Mouse (Mus musculus): ENCODE measurements around the gene Erg.
A peak's percentile ranks its signal among the peaks of the same experiment; 100 is the strongest.

Gene Erg

DNA sequence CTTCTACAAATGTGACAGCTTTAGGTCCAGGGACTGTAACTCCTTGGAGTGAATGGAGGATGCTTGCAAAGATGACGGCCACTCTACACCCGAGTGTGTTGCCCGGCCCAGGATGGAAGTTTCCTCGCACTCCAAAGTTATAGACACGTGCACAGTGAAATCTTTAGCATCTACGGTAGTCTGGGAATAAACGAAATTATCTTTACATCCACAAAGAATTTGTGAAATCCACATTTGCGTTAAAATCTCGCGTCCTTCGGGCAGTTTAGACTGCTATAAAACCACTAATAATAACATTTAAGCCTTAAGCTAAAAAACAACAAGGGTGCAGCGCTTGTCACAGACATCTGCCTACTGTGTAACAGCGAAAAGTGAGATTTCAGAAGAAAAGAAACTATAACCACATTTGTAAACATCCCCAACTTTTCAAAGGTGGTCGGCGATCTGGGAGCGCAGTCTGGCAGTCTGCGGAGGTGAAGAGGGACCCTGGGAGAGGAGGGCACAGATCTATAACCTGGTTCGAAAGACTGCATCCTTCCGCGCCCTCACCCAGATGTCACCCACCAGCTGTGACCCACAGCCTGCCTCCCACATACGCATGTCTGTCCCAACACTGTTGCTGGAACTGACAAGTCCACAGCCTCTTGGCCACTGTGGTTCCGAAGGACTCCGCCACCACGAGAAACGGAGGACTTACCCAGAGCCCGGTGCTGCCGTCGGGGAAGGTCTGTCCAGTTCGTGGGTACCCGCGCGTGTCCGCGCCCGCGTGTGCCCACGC is 1.5 kb downstream of the Erg start:
- DNase-seq (ENCODE audit: low spot score), result no peak

DNA sequence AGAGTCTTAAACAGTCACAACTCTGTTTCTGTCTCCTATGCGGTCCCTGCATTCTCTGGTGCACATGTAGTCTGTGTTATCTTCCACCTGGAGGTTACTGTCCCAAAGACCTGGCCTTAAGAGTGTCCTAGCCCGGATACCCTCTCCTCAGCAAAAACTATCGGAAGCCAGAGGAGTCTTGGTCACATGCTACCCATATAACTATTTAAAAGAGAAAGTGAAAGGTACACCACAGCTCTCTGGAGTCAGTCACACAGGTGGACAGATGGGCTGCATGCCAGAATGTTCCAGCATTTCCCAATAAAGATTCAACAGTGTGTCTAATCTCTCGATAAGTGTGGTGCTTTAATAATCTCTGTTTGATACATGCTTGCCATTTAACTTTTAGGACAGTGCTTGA is 7.1 kb downstream of the Erg start:
- DNase-seq (ENCODE audit: low spot score), result no peak

DNA sequence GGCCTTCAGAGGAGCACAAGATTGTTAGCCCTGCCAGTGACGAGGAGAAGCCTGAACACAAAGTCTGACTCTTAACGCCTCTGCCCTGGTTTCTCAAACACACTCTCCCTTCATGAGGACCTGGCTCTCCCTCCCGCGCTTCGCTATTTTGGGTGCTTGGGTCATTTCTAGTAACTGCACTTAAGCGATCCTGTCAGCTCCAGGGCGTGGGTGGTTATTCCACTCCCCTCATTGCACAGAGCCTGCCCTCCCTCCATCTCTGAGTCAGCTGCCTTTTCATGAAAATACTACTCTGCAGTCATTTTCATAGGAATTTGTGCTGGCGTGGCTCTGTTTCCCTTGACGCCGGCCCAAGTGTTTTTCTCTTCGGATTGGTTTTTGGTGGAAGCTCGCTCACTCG is 13.2 kb downstream of the Erg start:
- peak; percentile 14 for DNase-seq (ENCODE audit: low spot score)

DNA sequence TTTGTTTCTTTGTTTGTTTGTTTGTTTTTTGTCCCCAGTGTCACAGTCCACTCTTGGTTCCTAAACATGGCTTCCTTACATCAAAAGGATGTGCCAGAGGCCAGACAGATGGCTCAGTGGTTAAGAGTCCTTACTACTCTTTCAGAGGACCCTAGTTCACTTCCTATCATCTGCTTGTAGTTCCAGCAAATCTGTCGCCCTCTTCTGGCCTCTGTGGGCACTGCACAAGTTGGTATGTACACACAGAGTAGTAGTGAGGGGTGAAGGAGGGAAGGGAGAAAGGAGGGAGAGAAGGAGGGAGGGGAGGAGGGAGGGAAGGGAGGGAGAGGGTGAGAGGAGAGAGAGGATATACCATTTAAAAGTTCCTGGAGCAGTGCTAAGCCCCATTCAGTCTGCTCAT is 15.8 kb downstream of the Erg start:
- no peak for DNase-seq (ENCODE audit: low spot score)

- no peak for DNase-seq (ENCODE audit: low spot score)
These were observed 29.6 kb downstream of the Erg start for GRCm38 (mm10) chr16:95556834-95557233.

- DNase-seq (ENCODE audit: low spot score), result no peak
These were observed 33.3 kb downstream of the Erg start for GRCm38 (mm10) chr16:95553136-95553535.

DNA sequence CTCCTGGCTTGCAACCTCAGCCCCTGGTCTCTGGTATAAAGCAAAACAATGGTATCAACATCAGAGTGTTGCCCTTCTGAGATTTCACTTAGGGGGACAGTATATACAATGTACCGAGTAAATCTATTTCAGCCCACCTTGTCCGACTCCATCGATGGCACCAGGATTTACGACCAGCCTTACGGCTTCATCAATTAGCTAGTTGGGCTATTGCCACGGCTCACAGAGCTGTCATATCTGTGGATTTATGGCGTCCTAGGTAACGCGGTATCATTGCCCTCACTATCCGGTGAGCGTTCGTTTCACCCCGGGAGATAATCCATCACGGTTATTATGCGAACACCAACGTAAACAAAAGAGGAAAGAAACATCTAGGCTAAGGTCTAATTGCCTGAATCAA is 33.9 kb downstream of the Erg start:
- DNase-seq (ENCODE audit: low spot score), result no peak

- DNase-seq (ENCODE audit: low spot score), result no peak
These were observed 35.9 kb downstream of the Erg start for GRCm38 (mm10) chr16:95550496-95550895.

DNA sequence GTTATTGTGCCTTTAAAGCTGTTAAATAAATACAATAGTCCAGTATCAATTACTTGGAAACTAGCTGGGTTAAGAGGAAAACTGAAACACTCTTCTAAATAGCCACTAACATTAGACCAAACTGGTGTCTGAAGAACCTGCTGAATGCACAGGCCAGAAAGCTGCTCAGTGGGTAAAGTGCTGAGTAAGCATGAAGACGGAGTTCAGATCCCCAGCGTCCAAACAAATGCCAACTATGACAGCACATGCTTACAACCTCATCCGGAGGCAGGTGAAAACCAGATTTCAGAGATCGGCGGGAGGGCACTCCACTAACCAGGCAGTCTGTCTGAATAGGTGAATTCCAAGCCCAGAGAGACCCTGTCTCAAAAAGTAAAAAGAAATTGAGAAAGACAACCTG is 41.6 kb downstream of the Erg start:
- DNase-seq (ENCODE audit: low spot score), result no peak

- DNase-seq (ENCODE audit: low spot score), result no peak
These were observed 42.9 kb downstream of the Erg start for GRCm38 (mm10) chr16:95543471-95543870.

DNA sequence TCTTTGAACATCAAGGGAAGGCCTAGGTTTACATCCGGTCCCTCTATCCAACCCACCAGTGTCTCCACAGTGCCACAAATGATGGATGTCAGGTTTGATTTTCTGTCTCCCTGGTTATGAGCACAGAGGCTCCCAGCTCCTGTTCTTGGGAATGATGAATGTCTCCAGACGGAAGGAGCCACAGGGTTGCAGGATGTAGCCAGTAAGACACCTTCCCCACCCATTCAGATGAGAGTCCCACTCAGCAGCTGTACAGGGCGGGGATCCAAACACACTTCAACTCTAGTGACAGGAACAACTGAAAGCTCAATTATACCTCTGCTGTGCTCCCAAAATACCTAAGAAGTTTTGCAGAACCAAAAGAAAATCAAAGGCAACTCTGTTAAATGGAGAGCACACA is 51.2 kb downstream of the Erg start:
- DNase-seq (ENCODE audit: low spot score), result no peak

GRCm38 (mm10) chr16:95532387-95533077 is 53.9 kb downstream of the Erg start:
- no peak for DNase-seq (ENCODE audit: low spot score)

DNA sequence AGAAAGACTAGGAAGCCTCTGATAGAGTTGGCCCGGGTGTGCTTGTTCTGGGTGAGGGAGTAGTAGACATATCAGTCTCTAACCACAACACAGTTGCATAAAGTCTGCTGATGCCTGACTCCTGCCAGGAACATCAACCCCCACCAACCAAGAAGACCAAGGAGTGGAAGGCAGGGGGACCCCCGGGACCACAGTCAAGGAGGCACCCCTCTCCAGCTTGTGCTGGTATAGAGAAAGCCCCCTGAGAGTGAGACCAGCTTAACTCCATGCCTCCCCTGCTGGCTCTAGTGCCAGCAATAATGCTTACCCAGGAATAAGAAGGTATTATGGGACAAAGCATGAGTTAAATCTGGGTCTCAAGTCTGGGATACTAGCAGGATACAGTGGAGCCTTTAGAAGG is 58.8 kb downstream of the Erg start:
- DNase-seq (ENCODE audit: low spot score), result no peak

DNA sequence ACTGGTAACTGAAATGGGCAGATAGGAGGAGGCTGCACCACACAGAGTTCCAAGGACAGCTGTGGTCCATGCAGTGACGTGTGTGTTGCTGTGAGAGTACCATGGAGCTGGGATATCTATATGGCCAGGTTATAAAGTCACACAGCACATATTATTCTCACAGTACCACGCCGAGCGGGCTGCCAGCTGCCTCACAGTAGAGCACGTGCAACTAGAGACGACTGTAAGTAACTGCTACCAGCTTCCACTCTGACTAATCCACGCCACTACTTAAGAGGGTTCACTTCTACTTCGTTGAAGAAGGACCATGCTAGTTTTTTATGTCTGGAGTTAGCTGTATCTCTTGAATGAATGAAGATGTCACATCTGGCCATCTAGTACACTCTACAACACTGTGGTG is 66.9 kb downstream of the Erg start:
- no peak for DNase-seq (ENCODE audit: low spot score)

- DNase-seq (ENCODE audit: low spot score), result no peak
These were observed 80.3 kb downstream of the Erg start for GRCm38 (mm10) chr16:95506051-95506450.

DNA sequence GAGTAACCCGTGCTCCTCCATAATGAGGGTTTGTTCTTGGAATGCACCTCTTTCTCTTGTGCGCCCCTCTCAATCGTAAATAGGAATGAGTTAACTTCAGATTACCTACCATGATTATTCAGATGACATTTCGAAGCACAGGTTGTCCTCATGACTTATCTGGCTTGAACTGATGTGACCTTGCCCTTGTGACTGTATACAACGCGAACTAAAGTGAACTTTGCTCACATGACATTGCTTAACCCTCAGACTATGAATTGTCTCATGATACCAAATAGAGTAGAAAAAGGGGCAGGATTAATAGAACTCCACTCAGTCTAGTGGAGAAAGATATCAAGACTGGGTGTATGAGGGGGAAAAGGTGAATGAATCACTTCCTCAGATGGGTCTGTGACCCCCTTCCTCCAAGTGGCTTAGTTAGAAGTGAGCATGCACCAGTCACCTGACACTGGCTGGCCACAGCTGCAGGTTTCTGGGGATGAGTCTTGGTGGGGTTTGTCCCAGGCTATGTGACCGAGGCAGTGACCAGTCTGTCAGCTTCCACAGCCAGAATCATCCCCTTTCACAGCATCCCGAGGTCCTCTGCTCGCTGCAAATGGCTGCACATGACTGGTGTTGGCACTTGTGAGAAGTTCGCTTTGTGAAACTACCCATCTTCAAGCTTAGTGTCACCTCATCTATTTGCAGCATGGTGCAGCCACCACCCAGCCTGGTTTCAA is 89.7 kb downstream of the Erg start:
- DNase-seq (ENCODE audit: low spot score), result no peak

GRCm38 (mm10) chr16:95494108-95494507 is 92.3 kb downstream of the Erg start:
- no peak for DNase-seq (ENCODE audit: low spot score)

DNA sequence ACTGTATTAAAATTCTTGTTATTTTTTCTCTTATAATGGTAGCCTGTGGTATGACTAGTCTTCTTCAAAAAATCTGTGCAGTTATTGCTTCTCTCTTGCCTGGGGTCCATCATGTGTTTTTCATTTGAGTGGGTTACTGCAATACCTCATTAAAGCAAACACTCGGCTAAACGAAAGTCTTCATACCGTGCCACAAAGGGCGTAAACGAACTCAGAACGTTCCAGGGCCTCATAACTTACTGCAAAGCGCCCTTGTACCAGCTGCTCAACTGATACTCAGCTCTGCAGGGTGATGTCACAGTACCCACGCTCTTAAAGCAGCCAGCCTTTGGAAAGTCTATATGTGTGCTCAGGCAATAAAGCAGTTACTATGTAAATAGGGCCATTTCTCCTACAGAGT is 93.1 kb downstream of the Erg start:
- DNase-seq (ENCODE audit: low spot score), result no peak

DNA sequence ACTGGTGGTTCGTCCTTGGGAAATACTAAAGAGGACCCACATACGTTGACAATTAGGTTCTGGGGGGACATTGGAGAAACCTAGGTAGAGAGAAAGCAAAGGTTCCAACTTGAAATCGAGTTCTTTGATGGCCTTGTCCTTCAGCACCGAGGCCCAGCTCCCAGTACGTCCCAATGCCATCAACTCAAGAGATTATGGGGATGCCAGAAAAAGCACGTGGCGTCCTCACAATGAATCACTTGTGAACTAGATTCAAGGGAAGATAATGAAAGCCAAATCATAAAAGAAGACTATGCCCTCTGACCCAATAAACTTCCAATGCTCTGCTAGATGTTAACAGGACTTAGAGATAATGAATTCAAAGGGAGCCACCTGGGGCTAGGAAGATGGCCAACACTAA is 94.2 kb downstream of the Erg start:
- DNase-seq (ENCODE audit: low spot score), result no peak

DNA sequence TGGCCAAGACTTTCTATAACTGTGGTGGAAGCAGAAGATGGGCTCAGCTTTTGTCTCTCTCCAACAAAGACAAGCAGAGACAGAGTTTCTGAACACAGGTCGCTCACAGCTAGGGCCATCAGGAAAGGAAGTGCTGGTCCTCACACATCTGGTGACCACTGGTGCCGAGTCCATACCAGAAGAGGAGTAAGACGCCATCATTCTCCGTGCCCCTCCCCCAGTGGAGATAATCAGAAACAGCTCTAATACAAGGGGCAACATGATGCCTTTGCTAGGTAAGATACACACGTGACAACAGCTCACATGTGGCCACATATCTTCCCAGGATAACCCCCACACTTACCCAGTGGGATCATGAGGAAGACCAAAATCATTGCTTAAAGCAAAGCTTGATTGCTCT is 96.0 kb downstream of the Erg start:
- no peak for DNase-seq (ENCODE audit: low spot score)

- DNase-seq (ENCODE audit: low spot score), result no peak
These were observed 98.6 kb downstream of the Erg start for GRCm38 (mm10) chr16:95487606-95488351.

- no peak for DNase-seq (ENCODE audit: low spot score)
These were observed 105.2 kb downstream of the Erg start for GRCm38 (mm10) chr16:95481176-95481575.
